Mouse (Mus musculus): Measurements from ENCODE around the gene Pax1.

The Pax1 gene

DNA sequence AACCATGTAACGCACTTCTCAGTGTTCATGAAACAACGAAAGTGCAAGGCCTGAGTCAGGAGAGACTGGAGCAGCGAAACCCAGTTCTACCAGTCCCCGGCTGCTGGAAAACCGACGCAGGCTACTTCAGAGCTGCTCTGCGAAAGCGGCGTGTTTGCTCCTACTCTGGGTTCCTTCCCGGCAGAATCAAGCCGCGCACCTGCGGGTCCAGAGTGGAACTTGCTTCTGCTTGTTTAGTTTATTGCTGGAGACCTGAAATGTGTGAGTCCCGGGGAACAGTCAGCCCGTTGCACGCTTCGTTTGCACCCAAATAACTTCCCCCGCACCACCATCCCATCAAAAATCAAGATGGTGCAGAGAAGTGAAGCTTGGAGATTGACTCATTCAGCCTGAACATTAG is at the start of gene Pax1:
Gene Pax1, plus strand, starts transcription at position 345 of the 400 bp plus-strand sequence.
- DNase-seq (ENCODE audit: low read depth, low spot score): no peak

DNA sequence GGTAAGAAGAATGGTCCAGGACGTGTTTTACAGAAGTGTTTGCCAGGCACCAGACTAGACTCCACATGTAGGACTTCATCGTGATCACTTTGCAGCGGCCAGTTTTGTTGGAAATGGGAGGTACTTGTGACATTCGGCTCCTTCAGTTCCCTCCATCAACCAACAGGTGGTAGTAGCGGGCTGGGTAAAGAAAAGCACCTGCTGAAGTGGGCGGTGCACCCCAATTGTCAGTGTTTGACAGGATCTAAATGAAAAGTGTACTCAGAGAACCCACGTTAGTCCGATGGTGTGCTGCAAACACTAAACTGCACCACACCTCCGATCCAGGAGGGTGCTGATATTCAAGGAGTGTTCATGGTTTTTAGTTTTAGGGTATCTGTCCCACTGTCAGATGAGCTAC is 40.7 kb upstream of the Pax1 start:
- no peak for DNase-seq (ENCODE audit: low read depth, low spot score)

DNA sequence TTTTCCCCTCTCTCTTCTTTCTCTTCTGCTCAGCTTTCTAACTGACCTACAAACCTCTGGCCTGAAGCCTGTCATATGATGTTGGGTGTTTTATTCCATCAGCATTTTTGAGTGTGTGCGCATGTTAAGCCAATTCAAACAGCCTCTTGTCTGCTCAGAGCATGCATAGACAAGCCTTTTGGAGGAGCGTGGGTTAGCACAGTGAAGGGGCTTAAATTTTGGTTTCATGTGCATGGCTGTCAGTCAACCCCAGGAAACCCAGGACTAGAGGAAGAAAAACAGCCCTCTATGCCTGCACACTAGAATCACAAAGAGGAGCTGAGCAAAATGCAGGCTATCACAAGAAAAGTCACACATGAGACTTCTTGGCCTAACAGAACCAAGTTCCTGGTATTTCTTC is 36.5 kb upstream of the Pax1 start:
- DNase-seq (ENCODE audit: low read depth, low spot score): no peak

DNA sequence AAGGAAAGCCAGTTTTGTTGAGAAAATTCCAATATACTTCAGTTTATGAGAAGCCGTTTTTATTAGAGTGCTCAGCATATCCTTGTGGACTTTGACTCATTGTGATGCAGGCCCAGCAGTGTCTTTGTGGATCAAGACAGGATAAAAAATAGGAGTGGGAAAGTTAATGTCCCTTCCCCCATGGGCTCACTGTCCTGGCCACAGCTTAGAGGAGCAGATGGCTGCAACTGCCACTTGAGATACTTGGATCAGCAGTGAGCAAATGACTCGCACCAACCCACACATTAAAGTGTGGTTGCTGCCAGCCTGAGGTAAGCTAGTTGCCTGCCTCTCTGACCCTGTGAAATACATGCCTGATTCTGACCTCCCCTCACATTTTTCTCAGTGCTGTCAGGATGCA is 29.0 kb upstream of the Pax1 start:
- no peak for DNase-seq (ENCODE audit: low read depth, low spot score)

DNA sequence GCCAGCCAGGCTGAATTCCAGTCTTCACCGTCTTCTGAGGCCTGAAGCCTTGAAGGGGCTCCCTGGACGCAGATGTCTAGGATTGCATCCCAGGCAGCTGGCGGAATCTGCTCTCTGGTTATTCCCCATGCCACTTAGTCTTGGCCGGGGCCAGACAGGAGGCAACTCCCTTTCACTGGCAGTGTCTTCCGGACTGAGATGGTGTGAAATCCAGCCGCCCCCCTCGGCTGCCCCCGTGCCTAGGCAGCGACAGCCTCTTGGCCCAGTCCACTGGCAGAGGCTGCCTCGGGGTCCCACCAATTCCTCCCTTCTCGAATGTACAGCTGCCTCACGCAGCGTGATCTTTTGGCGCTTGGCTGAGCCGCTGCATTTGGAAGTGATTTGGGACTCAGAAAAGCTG is 23.0 kb upstream of the Pax1 start:
- DNase-seq (ENCODE audit: low read depth, low spot score): no peak

DNA sequence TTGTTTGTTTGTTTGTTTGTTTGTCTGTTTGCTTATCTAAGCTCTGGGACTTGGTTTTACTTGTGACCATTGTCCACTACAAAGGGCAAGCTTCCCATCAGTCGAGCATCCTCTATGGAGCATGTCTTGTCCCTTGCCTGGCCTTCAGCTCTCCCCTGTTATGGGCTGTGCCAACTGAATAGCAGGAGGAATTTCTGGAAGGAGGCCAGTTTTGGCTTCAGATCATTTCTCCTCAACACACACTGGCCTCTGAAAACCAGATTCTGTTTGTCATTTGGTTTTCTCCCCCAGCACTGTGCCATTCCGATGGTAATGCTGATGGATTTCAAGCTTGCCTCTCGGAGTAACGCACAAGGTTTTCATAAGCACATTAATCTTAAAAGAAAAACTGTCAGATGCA is 21.9 kb upstream of the Pax1 start:
- no peak for DNase-seq (ENCODE audit: low read depth, low spot score)

DNA sequence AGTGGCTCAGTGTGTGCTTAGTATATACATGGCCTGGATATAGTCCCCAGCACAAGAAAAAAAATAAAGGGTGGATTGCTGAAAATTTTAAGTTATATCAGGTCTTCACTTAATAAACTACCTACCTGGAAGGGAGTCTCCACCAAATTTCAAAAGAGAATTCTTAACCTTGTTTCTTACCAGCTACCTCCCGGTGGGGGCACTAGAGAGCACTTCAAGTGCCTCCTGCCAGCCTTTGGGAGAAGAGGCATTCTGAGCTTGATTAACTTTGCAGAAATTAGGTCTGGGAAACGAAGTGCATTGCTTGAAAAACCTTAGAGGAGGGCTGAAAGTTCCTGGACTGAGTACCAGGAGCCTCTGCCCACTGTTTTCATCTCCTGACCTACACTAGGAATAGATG is 19.5 kb upstream of the Pax1 start:
- DNase-seq (ENCODE audit: low read depth, low spot score): no peak

DNA sequence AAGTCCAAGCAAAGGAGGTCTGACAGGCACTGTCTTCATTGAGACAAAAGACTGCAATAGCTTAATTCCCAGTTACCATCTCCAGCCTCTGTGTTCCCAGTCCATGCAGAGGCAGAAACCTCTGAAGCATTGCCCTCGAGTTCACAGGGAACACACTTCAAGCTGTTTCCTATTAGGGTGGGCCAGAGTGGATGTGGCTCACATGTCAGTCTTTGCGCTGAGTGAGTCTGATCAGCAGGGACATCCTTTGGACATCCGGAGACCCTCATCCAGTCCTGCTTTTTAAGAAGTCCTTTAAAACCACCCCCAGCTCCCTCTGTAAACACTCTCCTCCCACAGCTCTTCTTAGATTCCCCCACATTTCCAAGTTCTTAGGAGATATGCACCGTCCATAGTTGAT is 2.0 kb upstream of the Pax1 start:
- no peak for DNase-seq (ENCODE audit: low read depth, low spot score)

DNA sequence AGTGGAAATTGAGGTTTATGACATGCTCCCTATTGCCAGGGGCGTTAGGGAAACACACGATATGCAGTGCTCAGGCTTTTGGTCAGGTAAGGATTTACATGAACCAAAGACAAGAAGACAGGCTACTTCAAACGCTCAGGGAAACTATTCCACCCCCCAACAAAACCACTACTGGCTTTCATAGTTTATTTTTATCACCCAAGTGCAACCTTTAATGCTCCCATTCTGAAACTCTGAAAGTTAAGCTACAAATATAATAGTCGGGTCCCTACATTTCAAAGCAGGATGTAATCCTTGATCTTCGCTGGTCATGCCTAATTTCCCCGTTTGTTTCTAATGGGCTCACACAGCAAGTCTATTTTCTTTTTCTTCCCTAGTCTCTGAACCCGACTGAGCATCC is 1.3 kb upstream of the Pax1 start:
- no peak for DNase-seq (ENCODE audit: low read depth, low spot score)

DNA sequence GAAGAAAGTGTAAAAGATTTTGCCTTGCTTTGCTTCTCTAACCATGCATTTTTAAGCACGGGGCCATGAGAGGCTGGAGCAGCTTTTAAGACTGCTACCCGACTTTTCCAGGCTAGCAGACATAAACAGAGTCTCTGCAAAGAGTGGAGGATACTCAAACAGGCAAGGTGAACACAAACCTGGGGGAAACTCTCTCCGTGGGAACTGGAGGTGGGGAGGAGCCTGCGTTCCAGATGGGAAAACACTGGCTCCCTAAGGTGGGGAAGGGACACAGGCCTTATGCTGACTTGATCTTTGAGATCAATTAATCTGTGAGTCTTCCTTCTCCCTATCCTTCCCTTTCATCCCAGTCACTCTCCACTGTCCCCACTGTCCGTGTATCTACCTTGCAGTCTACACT is 869 bp upstream of the Pax1 start:
- DNase-seq (ENCODE audit: low read depth, low spot score): no peak

DNA sequence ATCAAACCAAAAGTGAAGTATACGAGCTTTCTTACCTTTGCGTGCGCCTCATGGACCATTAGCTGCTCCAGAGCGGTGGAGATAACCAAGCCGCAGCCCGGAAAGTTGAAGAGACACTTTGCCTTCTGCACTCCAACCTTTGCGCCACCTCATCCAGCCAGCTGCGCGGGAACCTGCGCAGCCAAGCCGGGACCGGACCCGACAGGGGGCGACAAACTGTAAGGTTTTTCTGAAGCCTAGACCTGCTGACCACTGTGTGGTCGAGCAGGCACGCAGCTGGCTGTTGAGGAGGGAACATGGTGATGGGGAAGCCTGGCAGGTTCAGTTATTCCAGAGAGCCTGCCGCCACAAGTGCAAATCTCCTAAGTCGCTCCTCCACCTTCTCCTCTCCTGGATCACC is 591 bp downstream of the Pax1 start:
- DNase-seq (ENCODE audit: low read depth, low spot score): peak; percentile 58

DNA sequence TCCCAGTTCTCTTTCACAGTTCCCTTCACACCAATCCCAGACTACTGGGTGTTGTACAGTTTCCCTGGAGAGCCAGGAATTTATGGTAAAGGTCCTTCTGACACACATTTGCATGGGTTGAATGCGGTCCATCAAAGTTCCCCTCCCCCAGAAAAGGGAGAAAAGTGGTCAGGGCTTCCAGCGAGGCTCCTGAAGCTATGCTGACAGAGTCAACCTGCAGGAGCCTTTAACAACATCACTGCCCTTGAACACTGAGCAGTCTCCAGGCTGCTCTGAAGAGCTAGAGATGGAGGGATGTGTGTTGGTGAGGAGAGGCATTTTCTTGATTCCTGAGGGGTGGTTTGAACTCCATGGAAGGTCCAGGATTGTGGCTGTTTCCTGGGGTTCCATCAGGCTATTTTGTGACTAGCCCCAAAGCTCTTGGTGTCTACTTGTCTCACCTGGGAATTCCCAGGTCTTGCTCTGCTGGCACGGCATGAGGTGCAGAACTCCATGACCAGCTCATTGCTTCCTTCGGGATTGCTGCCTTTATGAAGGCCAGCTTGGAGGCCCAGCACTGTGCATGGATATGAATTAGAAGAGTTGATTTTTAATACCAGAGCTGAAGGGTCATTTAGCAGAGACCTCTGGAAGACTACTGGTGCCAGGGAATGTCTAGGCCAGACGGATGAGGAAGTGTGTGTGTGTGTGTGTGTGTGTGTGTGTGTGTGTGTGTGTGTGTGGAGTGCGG is 1.8 kb downstream of the Pax1 start:
- DNase-seq (ENCODE audit: low read depth, low spot score): no peak

DNA sequence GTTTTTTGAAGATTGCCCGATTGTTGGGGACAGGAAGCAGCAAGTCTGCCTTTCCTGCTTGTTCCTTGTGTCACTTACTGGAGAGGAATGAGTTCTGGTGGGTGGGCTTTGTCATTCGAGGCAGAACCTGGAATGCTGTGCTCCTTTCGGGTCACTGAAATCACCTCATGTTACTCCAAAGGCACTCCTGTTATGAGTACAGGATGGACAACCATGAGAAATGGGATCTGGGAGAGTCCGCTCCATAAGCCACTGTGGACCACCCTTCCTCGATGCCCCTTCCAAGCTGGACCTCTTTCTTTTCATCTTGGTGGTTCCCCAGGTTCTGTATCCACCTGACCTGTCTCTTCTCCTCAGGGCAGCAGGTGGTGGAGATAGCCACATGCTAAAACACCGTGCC is 2.5 kb downstream of the Pax1 start:
- DNase-seq (ENCODE audit: low read depth, low spot score): no peak

DNA sequence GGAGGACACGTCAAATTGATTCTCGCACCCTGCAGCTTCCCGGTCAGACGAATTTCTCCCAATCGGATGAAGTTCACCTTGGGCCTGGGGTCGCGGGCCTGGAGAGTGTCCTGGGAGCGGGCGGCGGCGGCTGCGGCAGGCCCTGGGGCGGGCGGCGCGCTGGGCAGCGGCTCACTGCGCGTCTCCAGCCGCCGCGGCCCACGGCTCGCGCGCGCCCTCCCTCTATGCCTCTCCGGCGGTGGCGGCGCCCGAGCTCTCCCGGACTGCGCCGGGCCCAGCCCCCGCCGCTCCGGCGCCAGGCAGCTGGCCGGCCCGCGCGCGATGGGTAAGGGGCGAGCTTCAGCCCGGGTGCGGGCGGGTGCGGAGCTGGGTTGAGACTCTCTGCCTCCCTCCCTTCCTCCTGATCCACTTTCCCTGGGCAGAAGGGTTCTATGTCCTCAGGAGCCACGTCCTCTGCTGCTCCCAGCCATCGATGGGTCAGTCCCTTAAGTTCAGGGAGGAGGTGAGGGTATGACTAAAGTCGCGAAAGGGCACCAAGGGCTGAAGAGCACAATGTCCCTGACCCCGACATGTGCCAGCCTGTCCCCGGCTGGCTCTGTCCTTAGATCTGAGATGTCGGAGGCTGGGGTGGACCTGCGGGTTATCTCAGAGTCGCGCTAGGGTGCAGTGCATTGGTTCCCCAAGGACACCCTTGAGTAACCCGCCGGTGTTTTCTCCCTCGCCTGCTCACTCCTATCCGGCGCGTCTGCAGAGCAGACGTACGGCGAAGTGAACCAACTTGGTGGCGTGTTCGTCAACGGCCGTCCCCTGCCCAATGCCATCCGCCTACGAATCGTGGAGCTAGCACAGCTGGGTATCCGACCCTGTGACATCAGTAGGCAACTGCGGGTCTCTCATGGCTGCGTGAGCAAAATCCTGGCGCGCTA is 3.5 kb downstream of the Pax1 start:
- no peak for DNase-seq (ENCODE audit: low read depth, low spot score)

DNA sequence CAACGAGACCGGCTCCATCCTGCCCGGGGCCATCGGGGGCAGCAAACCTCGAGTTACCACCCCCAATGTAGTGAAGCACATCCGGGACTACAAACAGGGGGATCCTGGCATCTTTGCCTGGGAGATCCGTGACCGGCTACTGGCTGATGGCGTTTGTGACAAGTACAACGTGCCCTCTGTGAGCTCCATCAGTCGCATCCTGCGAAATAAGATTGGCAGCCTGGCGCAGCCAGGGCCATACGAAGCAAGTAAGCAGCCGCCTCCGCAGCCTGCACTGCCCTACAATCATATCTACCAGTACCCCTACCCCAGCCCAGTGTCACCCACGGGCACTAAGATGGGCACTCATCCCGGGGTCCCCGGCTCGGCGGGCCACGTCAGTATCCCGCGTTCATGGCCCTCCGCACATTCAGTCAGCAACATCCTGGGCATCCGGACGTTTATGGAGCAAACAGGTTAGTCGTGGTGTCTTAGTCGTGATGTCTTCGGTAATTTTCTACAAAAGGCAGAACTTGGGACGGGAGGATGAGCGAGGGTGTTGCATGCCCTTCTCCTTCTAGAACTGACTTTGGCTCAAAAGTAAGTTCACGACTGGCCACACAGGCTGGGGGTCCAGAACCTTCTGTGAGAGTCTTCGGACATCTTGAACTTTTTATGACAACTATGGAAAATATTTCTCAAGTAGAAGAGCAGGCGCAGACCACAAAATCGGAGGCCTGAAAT is 4.3 kb downstream of the Pax1 start:
- DNase-seq (ENCODE audit: low read depth, low spot score): no peak

DNA sequence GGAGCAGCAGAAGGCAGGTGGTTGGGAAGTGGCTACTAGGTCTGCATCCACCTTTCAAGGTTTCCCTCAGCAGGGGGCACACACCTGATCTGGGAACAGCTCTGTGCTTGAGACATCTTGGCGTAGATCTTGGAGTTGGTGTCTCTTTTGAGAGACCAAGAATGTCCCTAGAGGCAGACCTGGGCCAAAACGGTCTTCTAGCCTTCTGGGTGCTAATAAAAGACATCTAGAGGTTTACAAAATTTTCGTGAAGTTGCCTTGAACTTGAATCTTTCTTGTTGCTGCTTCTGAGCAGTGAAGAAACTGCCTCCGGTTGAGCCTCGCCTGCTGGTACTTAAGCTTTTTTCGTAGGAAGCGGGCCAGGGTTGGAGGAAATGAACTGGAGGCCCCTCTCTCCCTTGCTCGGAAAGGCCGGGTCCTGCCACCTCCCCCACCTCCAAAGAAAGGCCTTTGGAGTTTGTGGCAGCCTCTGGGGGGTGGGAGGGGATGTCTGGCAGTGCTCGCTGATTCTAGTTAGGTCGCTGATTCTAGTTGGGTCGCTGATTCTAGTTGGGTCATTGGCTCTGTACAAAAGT is 5.6 kb downstream of the Pax1 start:
- DNase-seq (ENCODE audit: low read depth, low spot score): no peak

DNA sequence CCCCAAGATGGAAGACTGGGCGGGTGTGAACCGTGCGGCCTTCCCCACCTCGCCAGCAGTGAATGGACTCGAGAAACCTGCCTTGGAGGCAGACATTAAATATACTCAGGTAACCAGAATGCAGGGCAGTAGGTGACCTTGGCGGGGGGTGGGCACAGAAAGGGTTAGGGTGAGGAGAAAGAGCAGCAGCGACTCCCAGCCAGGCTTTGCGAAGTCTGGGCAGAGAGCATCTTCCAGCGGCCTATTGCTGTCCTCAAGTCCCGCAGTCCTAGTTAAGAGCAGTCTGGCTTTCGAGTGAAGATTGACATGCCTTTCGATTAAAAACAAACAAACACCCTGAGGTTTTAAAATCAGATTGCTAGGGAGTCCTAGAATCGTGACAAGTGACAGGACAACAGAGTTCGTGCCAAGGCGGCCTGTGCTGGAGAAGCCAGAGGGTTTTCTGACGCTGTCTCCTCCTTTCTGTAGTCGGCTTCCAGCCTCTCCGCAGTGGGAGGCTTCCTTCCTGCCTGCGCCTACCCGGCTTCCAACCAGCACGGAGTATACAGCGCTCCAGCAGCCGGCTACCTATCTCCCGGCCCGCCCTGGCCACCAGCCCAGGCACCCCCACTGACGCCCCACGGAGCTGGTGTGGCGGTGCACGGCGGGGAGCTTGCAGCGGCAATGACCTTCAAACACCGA is 6.3 kb downstream of the Pax1 start:
- no peak for DNase-seq (ENCODE audit: low read depth, low spot score)

DNA sequence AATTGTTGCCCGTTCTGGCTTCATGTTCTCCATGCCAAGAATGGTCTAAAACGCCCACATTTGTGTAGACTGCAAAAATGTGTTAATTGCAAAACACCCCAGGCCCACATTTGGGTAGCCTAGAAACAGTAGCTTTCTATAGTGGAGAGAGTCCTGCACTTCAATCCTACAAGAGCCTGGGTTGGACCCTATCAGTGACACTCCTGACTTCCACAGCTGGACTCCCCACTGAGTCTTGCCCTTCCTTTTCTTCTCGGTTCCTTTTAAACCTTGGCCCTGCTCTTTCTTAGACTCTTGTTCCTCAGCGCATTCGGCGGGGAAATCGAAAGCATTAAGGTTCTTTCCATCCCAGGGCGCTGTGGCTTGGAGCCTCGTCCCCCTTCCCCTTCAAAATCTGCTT is 7.8 kb downstream of the Pax1 start:
- no peak for DNase-seq (ENCODE audit: low read depth, low spot score)

DNA sequence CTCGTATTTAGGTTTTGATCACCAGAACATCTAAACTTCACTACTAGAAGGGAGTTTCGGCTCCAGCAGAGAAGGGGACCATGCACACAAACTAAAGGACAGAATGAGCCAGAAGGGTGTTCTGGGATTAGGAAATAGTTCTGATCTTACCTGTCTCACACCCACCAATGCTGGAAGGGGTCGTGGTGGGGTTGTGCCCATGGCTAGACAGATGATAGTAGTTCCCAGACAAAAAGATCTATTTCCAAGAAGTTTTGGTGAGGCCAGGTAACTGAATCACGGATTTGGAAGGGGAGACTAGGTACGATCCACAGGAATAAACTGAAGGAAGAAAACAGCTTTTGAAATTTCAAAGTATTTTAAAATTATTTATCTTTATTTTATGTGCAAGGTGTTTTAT is 8.4 kb downstream of the Pax1 start:
- no peak for DNase-seq (ENCODE audit: low read depth, low spot score)

DNA sequence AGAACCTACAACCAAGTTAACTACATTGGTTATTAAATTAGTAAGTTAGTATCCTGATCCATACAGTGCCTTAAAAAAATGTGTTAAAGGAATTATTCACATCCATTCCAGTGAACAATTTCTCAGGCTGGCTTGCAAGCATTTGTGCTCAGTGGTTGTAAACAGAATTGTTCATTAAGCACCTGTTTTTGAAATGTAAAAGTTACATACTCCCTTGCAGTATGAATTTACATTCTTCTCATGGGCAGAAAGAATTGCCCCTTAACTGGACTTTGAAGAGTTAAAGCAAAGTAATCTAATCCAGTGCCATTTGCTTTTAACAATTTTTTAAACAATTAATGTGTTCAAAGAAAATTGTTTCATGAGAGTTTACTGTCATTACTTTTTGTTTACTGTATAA is 9.6 kb downstream of the Pax1 start:
- DNase-seq (ENCODE audit: low read depth, low spot score): no peak

DNA sequence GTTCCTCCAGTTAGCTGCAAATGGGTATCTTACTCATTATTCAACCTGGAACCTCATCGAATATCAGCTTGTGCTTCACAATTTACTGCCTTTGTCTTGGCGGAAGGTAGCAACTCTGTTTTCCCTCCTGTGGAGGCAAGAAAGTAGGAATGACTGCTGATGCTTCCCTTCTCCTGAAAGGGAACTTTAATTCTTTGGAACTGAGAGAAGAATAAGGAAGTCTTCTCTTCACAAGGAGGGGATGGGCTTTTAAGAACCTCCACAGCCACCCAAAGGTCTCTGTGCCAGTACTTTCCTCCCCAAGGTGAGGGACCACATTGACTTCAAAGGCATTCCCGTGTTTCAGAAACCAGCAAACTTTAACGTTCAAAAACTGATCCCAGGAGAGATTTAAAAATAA is 10.1 kb downstream of the Pax1 start:
- DNase-seq (ENCODE audit: low read depth, low spot score): no peak

Measured in WW6 (cell line).